Mouse (Mus musculus) mesoderm, embryonic 11.5 days (tissue): ENCODE results near the gene Gm49358.

Experiments used
- DNase-seq: peaks from one replicate; pipeline ENCODE4 v3.0.0-alpha.2; 2012; ENCODE audit warnings: low read depth, low spot score

Gm49358 gene

GRCm38 (mm10) chr10:86872121-86872520, 108.3 kb downstream of the Gm49358 start:
- DNase-seq, result no peak

DNA sequence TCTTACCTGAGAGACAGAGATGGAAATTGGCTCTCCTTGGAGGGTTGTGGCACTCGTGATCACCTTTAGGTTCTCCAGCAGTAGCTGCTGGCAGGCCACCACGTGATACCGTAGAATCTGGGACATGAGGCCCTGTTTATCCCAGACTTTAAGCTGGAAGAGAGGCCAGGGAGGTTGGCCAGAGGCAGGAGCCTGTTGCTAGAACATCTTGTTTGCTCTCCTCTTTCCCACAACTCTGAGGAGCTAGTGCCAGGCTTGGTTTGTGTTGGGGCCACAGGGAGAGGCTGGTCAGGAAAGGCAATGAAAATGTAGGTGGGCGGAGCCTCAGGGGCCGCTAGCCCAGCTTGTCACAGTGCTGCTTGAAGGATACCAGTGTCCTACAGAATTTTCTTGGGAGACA, 108.8 kb downstream of the Gm49358 start:
- DNase-seq, result no peak

GRCm38 (mm10) chr10:86878721-86879120, 114.9 kb downstream of the Gm49358 start:
- DNase-seq, result no peak

DNA sequence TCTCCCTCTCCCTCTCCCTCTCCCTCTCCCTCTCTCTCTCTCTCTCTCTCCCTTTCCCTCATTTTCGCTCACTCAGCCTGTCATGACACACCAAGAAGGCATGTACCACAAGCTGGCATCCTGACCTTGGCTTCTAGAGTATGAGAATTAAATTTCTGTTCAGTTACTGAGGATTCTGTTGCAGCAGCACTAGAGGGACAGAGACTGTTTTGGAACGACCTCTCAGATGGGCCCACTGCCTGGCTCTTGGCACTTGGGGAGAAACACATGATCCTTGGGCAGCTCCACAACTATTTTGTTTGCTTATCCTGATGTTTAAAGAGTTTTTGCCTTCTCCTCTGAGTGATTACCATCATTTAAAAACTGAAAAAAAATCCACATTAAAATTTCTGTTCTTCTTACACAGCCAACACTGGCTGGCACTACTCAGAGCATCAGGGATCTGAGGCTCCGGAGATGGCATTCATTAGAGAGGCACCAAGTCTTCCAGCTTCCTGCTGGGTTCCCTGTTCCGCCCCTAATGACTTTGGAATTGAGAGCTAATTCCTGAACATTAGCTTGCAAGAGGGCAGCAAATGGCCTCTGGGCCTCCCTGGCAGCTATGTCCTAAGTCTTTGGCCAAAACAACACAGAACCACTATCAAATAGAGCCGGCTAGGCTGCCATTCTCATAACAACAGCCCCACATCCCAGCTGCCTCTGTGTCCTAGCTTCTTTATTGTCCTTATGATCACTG, 116.5 kb downstream of the Gm49358 start:
- DNase-seq, result no peak

DNA sequence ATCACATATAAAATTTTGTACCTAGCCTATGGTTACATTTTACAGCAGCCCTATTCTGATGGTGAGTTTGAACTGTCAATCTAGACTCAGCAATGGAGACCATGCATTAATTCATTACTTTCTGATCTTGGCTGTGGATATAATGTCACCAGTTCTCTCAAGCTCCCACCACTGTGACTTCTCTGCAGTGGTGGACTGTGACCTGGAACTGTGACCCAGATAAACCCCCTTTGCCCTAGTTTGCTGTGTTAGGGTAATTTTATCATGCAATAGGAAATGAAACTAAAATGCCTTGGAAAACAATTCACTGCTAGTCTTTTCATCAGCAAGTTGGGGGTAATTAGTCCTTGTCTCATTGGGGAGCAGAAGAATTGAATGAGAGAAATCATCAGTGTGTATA, 117.7 kb downstream of the Gm49358 start:
- DNase-seq, result no peak
